Mouse (Mus musculus): ENCODE results near the gene Sbf1. TPM values are rescaled to one million over a fixed set of nuclear protein-coding genes. Genes with fewer than 3 reads are reported as not detected.

Sbf1 gene
- polyA plus RNA-seq, 1 experiment from 2014 or later = 94.8 TPM

DNA sequence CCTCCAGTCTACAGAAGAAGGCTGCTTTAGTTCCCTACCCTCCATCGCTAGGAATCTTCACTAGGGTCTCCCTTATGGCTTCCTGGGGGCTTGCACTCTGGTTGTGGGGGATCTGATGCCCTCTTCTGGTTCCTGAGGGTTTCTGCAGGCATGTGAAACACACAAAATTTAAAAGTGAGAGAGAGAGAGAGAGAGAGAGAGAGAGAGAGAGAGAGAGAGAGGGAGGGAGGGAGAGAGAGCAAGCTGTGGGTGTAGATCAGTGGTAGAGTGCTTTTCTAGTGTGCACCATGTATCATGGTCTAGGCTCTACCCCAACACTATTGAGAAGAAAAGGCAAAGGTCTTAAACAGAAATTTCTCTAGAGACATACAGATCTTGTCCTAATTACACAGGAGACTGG lies 26.6 kb upstream of the Sbf1 start:
- H3K4me3 ChIP-seq (replicated peaks) = no peak overlapping the region
- H3K4me2 ChIP-seq = no peak overlapping the region
- no peak overlapping the region for H3K27ac ChIP-seq (replicated peaks)
- no peak overlapping the region for H3K9ac ChIP-seq (replicated peaks)
- 37% methylated on average over 1 of the region's 1 CpGs for WGBS
- no peaks in the 10 kb centered on the region for H3K9me3 ChIP-seq (replicated peaks)
- ATAC-seq (ENCODE audit: low FRiP score) = no peak
- no peaks in the 10 kb centered on the region for H3K4me1 ChIP-seq
- no peaks in the 10 kb centered on the region for H3K36me3 ChIP-seq
- H3K27me3 ChIP-seq (replicated peaks) = no peaks in the 10 kb centered on the region

DNA sequence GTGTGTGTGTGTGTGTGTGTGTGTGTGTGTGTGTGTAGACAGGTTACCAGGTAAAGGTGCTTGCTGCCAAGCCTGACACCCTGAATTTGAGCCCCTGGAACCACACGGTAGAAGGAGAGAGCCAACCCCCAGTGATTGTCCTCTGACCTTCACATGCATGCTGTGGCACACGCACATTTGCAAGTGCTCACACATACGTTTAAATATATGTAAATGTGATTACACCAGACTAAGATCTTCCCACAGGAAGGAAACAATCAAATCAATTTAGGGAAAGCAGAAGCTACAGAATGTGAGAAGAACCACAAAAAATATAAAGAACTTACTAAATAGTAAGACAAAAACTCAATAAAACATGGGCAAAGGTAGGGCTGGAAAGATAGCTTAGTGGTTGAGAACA lies 25.0 kb upstream of the Sbf1 start:
- Histone ChIP-seq H3K4me1 (no peaks in the 10 kb centered on the region), H3K27me3 (replicated peaks) (no peaks in the 10 kb centered on the region), H3K4me3 (replicated peaks) (no peak overlapping the region), H3K9ac (replicated peaks) (no peak overlapping the region), H3K4me2 (no peak overlapping the region), H3K36me3 (no peaks in the 10 kb centered on the region), H3K27ac (replicated peaks) (no peak overlapping the region), H3K9me3 (replicated peaks) (no peaks in the 10 kb centered on the region)
- 82% methylated on average over 3 of the region's 3 CpGs for WGBS
- ATAC-seq (ENCODE audit: low FRiP score) = no peak

DNA sequence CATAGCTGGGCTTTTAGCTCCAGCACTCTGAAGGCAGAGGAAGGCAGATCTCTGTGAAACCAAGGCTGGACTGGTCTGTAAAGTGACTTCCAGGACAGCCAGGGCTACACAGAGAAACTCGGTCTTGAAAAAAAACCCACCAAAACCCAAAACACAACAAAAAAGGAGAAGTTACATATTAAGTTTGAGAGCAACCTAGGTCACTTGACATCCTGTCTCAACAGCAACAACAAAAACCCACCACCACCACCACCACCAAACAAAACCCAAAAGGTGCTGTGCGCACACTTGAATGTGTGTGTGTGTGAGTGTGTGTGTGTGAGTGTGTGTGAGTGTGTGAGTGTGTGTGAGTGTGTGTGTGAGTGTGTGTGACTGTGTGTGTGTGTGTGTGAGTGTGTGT lies 24.6 kb upstream of the Sbf1 start:
- H3K36me3 ChIP-seq = no peaks in the 10 kb centered on the region
- ATAC-seq (ENCODE audit: low FRiP score) = no peak
- H3K27ac ChIP-seq (replicated peaks) = no peak overlapping the region
- H3K9ac ChIP-seq (replicated peaks) = no peak overlapping the region
- H3K4me1 ChIP-seq = no peaks in the 10 kb centered on the region
- 94% methylated on average over 2 of the region's 2 CpGs for WGBS
- H3K4me3 ChIP-seq (replicated peaks) = no peak overlapping the region
- no peak overlapping the region for H3K4me2 ChIP-seq
- H3K27me3 ChIP-seq (replicated peaks) = no peaks in the 10 kb centered on the region
- H3K9me3 ChIP-seq (replicated peaks) = no peaks in the 10 kb centered on the region

DNA sequence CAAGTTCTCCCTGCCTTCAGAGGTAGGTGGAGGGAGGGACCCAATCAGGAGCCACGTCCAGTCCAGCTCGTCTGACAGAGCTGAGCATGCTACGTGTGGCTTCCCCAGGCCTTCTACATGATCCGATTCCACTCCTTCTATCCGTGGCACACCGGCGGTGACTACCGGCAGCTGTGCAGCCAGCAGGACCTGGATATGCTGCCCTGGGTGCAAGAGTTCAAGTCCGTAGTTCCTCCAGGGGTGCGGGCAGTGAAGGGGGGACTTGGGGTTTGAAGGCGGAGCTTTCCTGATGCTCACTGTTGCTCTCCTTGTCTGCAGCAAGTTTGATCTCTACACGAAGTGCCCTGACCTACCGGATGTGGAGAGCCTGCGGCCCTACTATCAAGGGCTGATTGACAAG lies 21.3 kb upstream of the Sbf1 start:
- Histone ChIP-seq H3K4me1 (no peaks in the 10 kb centered on the region), H3K9ac (replicated peaks) (no peak overlapping the region)
- WGBS = 90% methylated on average over 14 of the region's 14 CpGs

DNA sequence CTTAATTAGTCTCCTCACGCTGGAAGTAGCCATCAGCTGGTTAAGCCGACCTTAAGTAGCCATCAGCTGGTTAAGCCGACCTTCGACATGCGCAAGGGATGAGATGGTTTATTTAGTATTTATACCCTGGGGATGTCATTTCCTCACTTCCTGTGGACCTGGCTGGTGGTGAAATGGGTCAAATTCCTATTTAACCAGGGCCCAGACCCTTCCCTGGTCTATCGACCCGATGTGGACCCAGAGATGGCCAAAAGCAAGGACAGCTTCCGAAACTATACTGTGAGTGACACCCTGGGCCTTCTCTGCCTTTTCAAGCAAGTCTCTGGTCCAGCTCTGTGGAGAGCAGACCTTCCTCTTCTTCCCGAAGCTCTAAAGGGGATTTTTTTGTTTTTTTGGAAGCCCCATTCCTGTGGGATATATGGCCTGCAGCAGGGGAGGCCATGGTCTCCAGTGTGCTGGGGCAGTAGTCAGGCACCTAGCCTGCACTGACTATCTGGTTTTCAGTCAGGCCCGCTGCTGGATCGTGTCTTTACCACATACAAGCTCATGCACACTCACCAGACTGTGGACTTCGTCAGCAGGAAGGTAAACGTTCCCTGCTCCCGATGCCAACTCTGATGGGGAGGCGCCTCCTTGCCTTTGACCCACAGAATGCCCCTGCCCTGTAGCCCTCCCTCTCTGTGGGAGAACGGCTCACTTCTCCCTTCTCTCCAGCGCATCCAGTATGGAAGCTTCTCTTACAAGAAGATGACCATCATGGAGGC lies 19.8 kb upstream of the Sbf1 start:
- Histone ChIP-seq H3K27me3 (replicated peaks) (no peaks in the 10 kb centered on the region), H3K9me3 (replicated peaks) (no peaks in the 10 kb centered on the region), H3K4me2 (no peak overlapping the region), H3K4me1 (no peaks in the 10 kb centered on the region), H3K9ac (replicated peaks) (no peak overlapping the region), H3K36me3 (no peaks in the 10 kb centered on the region), H3K27ac (replicated peaks) (no peak overlapping the region), H3K4me3 (replicated peaks) (no peak overlapping the region)
- ATAC-seq (ENCODE audit: low FRiP score) = no peak
- 88% methylated on average over 17 of the region's 17 CpGs for WGBS

More for the DNA sequence above, 21.3 kb upstream of the Sbf1 start:
- Histone ChIP-seq H3K36me3 (no peaks in the 10 kb centered on the region), H3K4me2 (no peak overlapping the region), H3K27me3 (replicated peaks) (no peaks in the 10 kb centered on the region), H3K9me3 (replicated peaks) (no peaks in the 10 kb centered on the region), H3K27ac (replicated peaks) (no peak overlapping the region), H3K4me3 (replicated peaks) (no peak overlapping the region)
- ATAC-seq (ENCODE audit: low FRiP score) = no peak

DNA sequence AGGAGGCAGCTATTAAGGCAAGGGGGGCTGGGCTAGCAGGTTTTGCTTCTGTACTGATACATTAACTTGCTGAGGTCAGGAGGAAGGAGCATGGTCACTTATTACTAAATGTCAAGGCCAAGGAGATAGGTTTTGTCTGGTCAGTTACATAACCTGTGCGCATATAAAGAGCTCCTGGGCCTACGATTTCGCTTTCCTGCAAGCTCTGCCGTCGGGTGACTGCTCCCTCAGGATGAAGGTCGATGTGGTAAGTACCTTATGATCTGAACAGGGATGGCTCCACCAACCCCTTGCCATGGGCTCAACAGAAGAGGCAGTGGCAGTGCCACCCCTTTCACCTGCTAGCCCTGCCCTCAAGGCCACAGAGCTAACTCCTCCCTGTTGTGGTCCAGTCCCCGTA lies 19.2 kb upstream of the Sbf1 start, which contains the start of gene Miox:
Gene Miox, plus strand, starts transcription at position 128 of the 400 bp plus-strand sequence.
- Histone ChIP-seq H3K4me1 (no peaks in the 10 kb centered on the region), H3K9ac (replicated peaks) (no peak within 1 kb of the TSS), H3K36me3 (no peaks in the 10 kb centered on the region), H3K4me2 (no peak within 1 kb of the TSS), H3K27ac (replicated peaks) (no peak within 1 kb of the TSS), H3K4me3 (replicated peaks) (no peak within 1 kb of the TSS), H3K9me3 (replicated peaks) (no peaks in the 10 kb centered on the region), H3K27me3 (replicated peaks) (no peaks in the 10 kb centered on the region)
- WGBS = 91% methylated on average over 7 of the region's 7 CpGs
- no peak for ATAC-seq (ENCODE audit: low FRiP score)

DNA sequence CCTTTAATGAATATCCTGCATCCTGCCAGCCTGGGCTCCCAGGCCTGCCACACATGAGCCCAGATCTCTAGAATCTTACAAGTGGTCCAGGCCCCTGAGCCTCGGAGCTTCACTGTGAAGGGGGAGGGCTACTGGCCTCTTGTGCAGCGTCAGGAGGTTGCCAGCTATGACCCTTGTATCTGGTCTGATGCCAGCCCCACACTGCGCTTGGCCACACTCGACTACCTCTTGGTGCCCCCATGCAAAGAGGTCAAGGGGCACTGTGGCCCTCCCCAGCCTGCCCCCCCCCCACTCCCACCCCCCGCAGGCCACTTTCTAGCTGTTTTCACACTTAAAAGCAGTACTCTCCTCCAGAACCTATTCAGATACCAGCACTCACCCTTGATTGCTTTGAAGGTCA lies 11.3 kb upstream of the Sbf1 start:
- H3K27me3 ChIP-seq (replicated peaks) = peaks cover 13% of the 10 kb centered on the region
- no peak overlapping the region for H3K27ac ChIP-seq (replicated peaks)
- H3K36me3 ChIP-seq = no peaks in the 10 kb centered on the region
- no peak overlapping the region for H3K4me2 ChIP-seq
- no peak overlapping the region for H3K9ac ChIP-seq (replicated peaks)
- H3K9me3 ChIP-seq (replicated peaks) = no peaks in the 10 kb centered on the region
- no peak overlapping the region for H3K4me3 ChIP-seq (replicated peaks)
- ATAC-seq (ENCODE audit: low FRiP score) = no peak
- H3K4me1 ChIP-seq = peaks cover 6% of the 10 kb centered on the region; the same call in 1 of the 2 replicates
- WGBS = 72% methylated on average over 5 of the region's 5 CpGs

DNA sequence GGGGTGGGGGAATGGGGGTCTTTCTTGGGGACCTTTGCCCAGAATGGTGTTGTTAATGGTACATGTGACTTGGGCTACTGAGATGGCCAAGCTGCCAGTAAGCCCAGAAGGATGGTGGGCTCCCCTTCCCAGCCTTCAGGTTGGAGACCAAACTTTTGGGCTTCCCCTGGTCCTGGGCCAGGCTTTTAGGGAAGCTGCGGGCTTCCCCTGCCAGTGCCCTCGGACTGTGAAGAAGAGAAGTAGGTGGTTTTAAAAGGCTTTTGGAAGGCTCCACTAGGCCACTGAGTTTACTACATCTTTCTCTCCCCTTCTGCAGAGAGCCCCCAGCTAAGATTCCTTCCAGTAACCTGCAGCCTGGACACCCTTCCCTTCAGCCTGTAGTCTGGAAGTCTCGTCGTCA lies 8.5 kb upstream of the Sbf1 start:
- 90% methylated on average over 4 of the region's 4 CpGs for WGBS
- Histone ChIP-seq H3K9me3 (replicated peaks) (no peaks in the 10 kb centered on the region), H3K27me3 (replicated peaks) (peaks cover 13% of the 10 kb centered on the region)

DNA sequence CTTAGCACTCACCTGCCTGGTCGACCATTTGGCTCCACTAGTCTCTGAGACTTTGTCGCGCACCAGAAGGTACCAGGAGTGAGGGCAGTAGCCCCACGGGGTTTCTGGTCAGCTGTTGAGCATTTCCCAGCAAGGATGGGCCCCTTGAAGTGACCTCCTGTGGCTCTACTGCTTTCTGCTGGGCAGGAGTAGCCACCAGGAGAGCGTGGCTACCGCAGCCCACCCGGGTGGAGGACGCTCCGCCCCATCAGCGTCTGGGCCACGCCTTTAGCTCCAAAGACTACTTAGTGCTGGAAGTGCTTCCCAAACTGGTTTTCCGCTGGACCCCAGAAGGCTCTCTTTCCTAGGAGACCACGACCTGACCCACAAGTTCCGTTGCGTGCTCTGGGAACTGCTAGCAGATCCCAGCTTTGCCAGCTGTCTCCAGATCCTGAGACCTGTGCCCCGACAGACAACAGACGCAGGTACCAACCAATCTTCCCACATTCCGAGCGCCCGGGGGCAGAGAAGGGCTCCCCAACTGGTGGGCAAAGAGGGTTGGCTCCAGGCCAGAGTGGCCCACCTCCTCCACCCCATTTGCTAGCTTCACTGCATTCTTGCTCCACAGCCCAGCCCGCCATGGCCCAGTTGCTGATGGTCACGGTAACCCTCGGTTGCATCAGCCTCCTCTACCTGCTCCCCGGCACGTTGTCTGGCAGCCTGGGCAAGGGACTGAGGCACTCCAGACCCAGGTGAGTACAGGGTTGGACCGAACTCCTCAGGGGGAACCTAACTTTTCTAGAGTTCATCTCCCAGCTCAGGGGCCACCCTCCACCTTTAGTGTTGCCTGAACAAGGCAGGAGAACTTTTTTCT lies 7.8 kb upstream of the Sbf1 start, which contains the start of gene Adm2:
Gene Adm2, plus strand, starts transcription at position 51 of the 853 bp plus-strand sequence.
- Histone ChIP-seq H3K9me3 (replicated peaks) (no peaks in the 10 kb centered on the region), H3K4me1 (peaks cover 6% of the 10 kb centered on the region; the same call in 1 of the 2 replicates), H3K27ac (replicated peaks) (no peak within 1 kb of the TSS), H3K9ac (replicated peaks) (no peak within 1 kb of the TSS), H3K4me3 (replicated peaks) (peak within 1 kb of the TSS; percentile 10; the same call in 1 of the 2 replicates), H3K27me3 (replicated peaks) (peaks cover 13% of the 10 kb centered on the region), H3K4me2 (peak within 1 kb of the TSS; percentile 39), H3K36me3 (no peaks in the 10 kb centered on the region)
- WGBS = 10% methylated on average over 26 of the region's 26 CpGs
- ATAC-seq (ENCODE audit: low FRiP score) = no peak

More for the DNA sequence above, 8.5 kb upstream of the Sbf1 start:
- Histone ChIP-seq H3K4me3 (replicated peaks) (no peak overlapping the region), H3K9ac (replicated peaks) (no peak overlapping the region), H3K4me2 (no peak overlapping the region), H3K27ac (replicated peaks) (no peak overlapping the region), H3K36me3 (no peaks in the 10 kb centered on the region), H3K4me1 (peaks cover 6% of the 10 kb centered on the region; the same call in 1 of the 2 replicates)
- no peak for ATAC-seq (ENCODE audit: low FRiP score)

DNA sequence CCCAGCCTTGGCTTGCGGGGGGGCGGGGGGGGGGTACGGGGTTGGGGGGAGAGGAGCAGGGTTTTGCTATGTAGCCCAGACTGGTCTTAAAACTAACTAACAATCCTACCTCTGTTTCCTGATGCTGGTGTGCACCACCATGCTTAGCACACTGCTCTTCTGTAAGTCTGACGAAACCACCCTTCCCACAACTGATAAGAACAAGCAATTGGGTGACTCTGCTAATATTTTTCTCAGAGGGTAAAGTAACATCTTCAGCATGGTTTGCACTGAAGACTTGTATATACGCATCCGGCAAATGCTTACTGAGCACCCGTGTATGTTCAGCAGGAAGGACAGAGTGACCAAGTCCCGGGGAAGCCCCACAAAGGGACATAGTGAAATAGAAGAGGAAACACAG lies 6.2 kb upstream of the Sbf1 start:
- Histone ChIP-seq H3K27me3 (replicated peaks) (peaks cover 13% of the 10 kb centered on the region), H3K27ac (replicated peaks) (no peak overlapping the region), H3K9me3 (replicated peaks) (no peaks in the 10 kb centered on the region), H3K9ac (replicated peaks) (no peak overlapping the region), H3K36me3 (no peaks in the 10 kb centered on the region), H3K4me2 (no peak overlapping the region), H3K4me3 (replicated peaks) (no peak overlapping the region), H3K4me1 (peaks cover 6% of the 10 kb centered on the region; the same call in 1 of the 2 replicates)
- no peak for ATAC-seq (ENCODE audit: low FRiP score)
- WGBS = 88% methylated on average over 8 of the region's 8 CpGs

DNA sequence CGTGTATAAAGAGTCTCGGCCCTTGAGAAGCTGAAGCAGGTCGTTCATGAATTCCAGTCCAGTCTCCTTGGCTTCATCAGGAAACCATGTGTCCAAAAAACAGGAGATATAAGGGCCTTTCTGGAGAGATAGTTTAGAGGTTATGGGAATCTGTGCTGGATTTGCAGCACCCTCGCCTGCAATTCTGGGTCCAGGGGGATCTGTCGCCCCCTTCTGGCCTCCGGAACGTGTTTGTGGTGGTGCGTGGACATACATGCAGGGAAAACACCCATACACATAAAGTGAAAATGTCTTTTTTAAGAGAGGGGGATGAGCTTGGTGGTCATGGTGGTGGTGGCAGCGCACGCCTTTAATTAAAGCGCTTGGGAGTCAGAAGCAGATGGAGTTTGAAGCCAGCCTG lies 1.0 kb upstream of the Sbf1 start:
- Histone ChIP-seq H3K4me1 (peaks cover 38% of the 10 kb centered on the region), H3K4me2 (no peak overlapping the region), H3K4me3 (replicated peaks) (0 out of 2 replicates have a peak overlapping the region, but pooled peaks have one; percentile 95), H3K27ac (replicated peaks) (no peak overlapping the region), H3K36me3 (no peaks in the 10 kb centered on the region), H3K9me3 (replicated peaks) (no peaks in the 10 kb centered on the region), H3K27me3 (replicated peaks) (no peaks in the 10 kb centered on the region), H3K9ac (replicated peaks) (no peak overlapping the region)
- ATAC-seq (ENCODE audit: low FRiP score) = no peak
- WGBS = 67% methylated on average over 11 of the region's 11 CpGs
